Mouse (Mus musculus) liver, embryonic 16.5 days (tissue): ENCODE data around the gene Sele. TPM values are rescaled to one million over a fixed set of nuclear protein-coding genes. Genes with fewer than 3 reads are reported as not detected.
A peak's percentile ranks its signal among the peaks of the same experiment; 100 is the strongest.

Experiments
- ATAC-seq: fragments of 200-750 bp; cut with Nextera tagmentation; 2 replicates; pipeline ENCODE4 v1.8.0; 2017; ENCODE audit warnings: low read depth, mild to moderate bottlenecking, moderate number of reproducible peaks, moderate library complexity
- H3K27ac ChIP-seq: fragments of 300-500 bp; sonication (generic); 2 replicates; pipeline ENCODE4 v1.5.1; 2014; ENCODE audit warnings: mild to moderate bottlenecking, low read length
- H3K27me3 ChIP-seq: fragments of 300-500 bp; sonication (generic); 2 replicates; pipeline ENCODE4 v1.6.1; 2014; ENCODE audit warnings: low read depth, low read length, mixed read lengths; ENCODE audit not compliant: control insufficient read depth, insufficient read depth
- H3K36me3 ChIP-seq: fragments of 300-500 bp; sonication (generic); 2 replicates; pipeline ENCODE4 v1.6.1; 2014; ENCODE audit warnings: mild to moderate bottlenecking; ENCODE audit not compliant: control insufficient read depth, insufficient read depth
- H3K4me1 ChIP-seq: fragments of 300-500 bp; sonication (generic); 2 replicates; pipeline ENCODE4 v1.6.1; 2014; ENCODE audit warnings: low read depth, low read length, mixed read lengths; ENCODE audit not compliant: control insufficient read depth
- H3K4me2 ChIP-seq: fragments of 300-500 bp; sonication (generic); 2 replicates; pipeline ENCODE4 v1.6.1; 2014; ENCODE audit warnings: low read depth, low read length, mixed read lengths
- H3K4me3 ChIP-seq: fragments of 300-500 bp; sonication (generic); 2 replicates; pipeline ENCODE4 v1.5.1; 2014; ENCODE audit warnings: low read depth, mild to moderate bottlenecking, low read length
- H3K9ac ChIP-seq: fragments of 300-500 bp; sonication (generic); 2 replicates; pipeline ENCODE4 v1.6.1; 2014; ENCODE audit warnings: low read depth, low read length
- H3K9me3 ChIP-seq: fragments of 300-500 bp; sonication (generic); replicated peaks from 2 replicates; pipeline ENCODE4 v1.6.1; 2016; ENCODE audit warnings: low read length; ENCODE audit not compliant: control insufficient read depth
- WGBS: fragments of 180-500 bp; shearing (Covaris S2); extraction: QIAGEN DNeasy Blood & Tissue Kit; methylation state at CpG from one replicate; pipeline ENCODE4 v1.1.7; 2014; ENCODE audit not compliant: insufficient replicate concordance; 5-methylcytosine and 5-hydroxymethylcytosine counted together
- polyA plus RNA-seq: library from polyadenylated mRNA; unstranded; fragments of >200 nt; fragmentation: Nextera tagmentation; extraction: Ambion mirVana; gene quantifications from 2 replicates; pipeline ENCODE4 v1.2.1, GENCODE M21; 2015

The Sele gene
- polyA plus RNA-seq, 1 experiment from 2014 or later = 0.06 TPM

GRCm38 (mm10) chr1:164062856-164063255 is 14.8 kb downstream of the Sele start:
- no peak overlapping the region for H3K9ac ChIP-seq
- no peak for ATAC-seq
- no peaks in the 10 kb centered on the region for H3K9me3 ChIP-seq
- 28% methylated on average over 2 of the region's 2 CpGs for WGBS
- H3K36me3 ChIP-seq = no peaks in the 10 kb centered on the region
- no peak overlapping the region; the same call in 1 of the 2 replicates for H3K27ac ChIP-seq
- H3K4me1 ChIP-seq = no peaks in the 10 kb centered on the region
- H3K4me3 ChIP-seq = no peak overlapping the region
- no peaks in the 10 kb centered on the region for H3K27me3 ChIP-seq
- H3K4me2 ChIP-seq = no peak overlapping the region

GRCm38 (mm10) chr1:164063745-164064144 is 15.7 kb downstream of the Sele start:
- Histone ChIP-seq H3K27ac (no peak overlapping the region), H3K27me3 (no peaks in the 10 kb centered on the region), H3K36me3 (no peaks in the 10 kb centered on the region), H3K9me3 (no peaks in the 10 kb centered on the region), H3K4me3 (no peak overlapping the region), H3K4me2 (no peak overlapping the region), H3K9ac (no peak overlapping the region), H3K4me1 (no peaks in the 10 kb centered on the region)
- WGBS = 21% methylated on average over 3 of the region's 3 CpGs
- no peak for ATAC-seq

- no peaks in the 10 kb centered on the region; the same call in 1 of the 2 replicates for H3K4me1 ChIP-seq
- ATAC-seq = no peak
- no peak overlapping the region for H3K9ac ChIP-seq
- H3K36me3 ChIP-seq = no peaks in the 10 kb centered on the region
- no peaks in the 10 kb centered on the region for H3K9me3 ChIP-seq
- H3K4me3 ChIP-seq = no peak overlapping the region
- H3K4me2 ChIP-seq = no peak overlapping the region
- no peak overlapping the region for H3K27ac ChIP-seq
- no peaks in the 10 kb centered on the region for H3K27me3 ChIP-seq
Observed at GRCm38 (mm10) chr1:164069261-164069660, 21.2 kb downstream of the Sele start.

GRCm38 (mm10) chr1:164070461-164070860 is 22.4 kb downstream of the Sele start:
- Histone ChIP-seq H3K27ac (no peak overlapping the region), H3K4me2 (no peak overlapping the region), H3K4me3 (no peak overlapping the region), H3K36me3 (no peaks in the 10 kb centered on the region), H3K27me3 (no peaks in the 10 kb centered on the region), H3K9ac (no peak overlapping the region), H3K4me1 (no peaks in the 10 kb centered on the region; the same call in 1 of the 2 replicates), H3K9me3 (no peaks in the 10 kb centered on the region)
- 62% methylated on average over 4 of the region's 4 CpGs for WGBS
- no peak for ATAC-seq

GRCm38 (mm10) chr1:164071111-164071510 is 23.1 kb downstream of the Sele start:
- Histone ChIP-seq H3K4me1 (no peaks in the 10 kb centered on the region; the same call in 1 of the 2 replicates), H3K4me2 (no peak overlapping the region), H3K9me3 (no peaks in the 10 kb centered on the region), H3K9ac (no peak overlapping the region), H3K4me3 (no peak overlapping the region), H3K27ac (no peak overlapping the region), H3K36me3 (no peaks in the 10 kb centered on the region), H3K27me3 (no peaks in the 10 kb centered on the region)
- ATAC-seq = no peak
- 32% methylated on average over 7 of the region's 7 CpGs for WGBS

GRCm38 (mm10) chr1:164072001-164072400 is 24.0 kb downstream of the Sele start:
- ATAC-seq = no peak
- Histone ChIP-seq H3K27ac (no peak overlapping the region), H3K4me1 (no peaks in the 10 kb centered on the region; the same call in 1 of the 2 replicates), H3K36me3 (no peaks in the 10 kb centered on the region), H3K9me3 (no peaks in the 10 kb centered on the region), H3K4me2 (no peak overlapping the region), H3K4me3 (no peak overlapping the region), H3K9ac (no peak overlapping the region), H3K27me3 (no peaks in the 10 kb centered on the region)
- 75% methylated on average over 4 of the region's 4 CpGs for WGBS

GRCm38 (mm10) chr1:164073091-164073490 is 25.1 kb downstream of the Sele start:
- H3K9me3 ChIP-seq = no peaks in the 10 kb centered on the region
- ATAC-seq = no peak
- no peaks in the 10 kb centered on the region; the same call in 1 of the 2 replicates for H3K4me1 ChIP-seq
- H3K27me3 ChIP-seq = no peaks in the 10 kb centered on the region
- H3K27ac ChIP-seq = no peak overlapping the region; the same call in 1 of the 2 replicates
- H3K9ac ChIP-seq = no peak overlapping the region
- no peak overlapping the region for H3K4me2 ChIP-seq
- no peak overlapping the region for H3K4me3 ChIP-seq
- 50% methylated on average over 9 of the region's 9 CpGs for WGBS
- no peaks in the 10 kb centered on the region for H3K36me3 ChIP-seq

GRCm38 (mm10) chr1:164073803-164074202 is 25.8 kb downstream of the Sele start:
- no peaks in the 10 kb centered on the region for H3K27me3 ChIP-seq
- H3K4me1 ChIP-seq = no peaks in the 10 kb centered on the region; the same call in 1 of the 2 replicates
- no peaks in the 10 kb centered on the region for H3K36me3 ChIP-seq
- H3K4me3 ChIP-seq = no peak overlapping the region
- peak overlapping the region; percentile 14; the same call in 1 of the 2 replicates for H3K27ac ChIP-seq
- no peak overlapping the region for H3K9ac ChIP-seq
- 16% methylated on average over 7 of the region's 7 CpGs for WGBS
- no peak overlapping the region for H3K4me2 ChIP-seq
- no peak for ATAC-seq
- no peaks in the 10 kb centered on the region for H3K9me3 ChIP-seq

- Histone ChIP-seq H3K27ac (no peak overlapping the region), H3K27me3 (no peaks in the 10 kb centered on the region), H3K9me3 (no peaks in the 10 kb centered on the region), H3K4me3 (no peak overlapping the region), H3K9ac (no peak overlapping the region), H3K36me3 (no peaks in the 10 kb centered on the region), H3K4me1 (no peaks in the 10 kb centered on the region; the same call in 1 of the 2 replicates), H3K4me2 (no peak overlapping the region)
- WGBS = 57% methylated on average over 2 of the region's 2 CpGs
- ATAC-seq = no peak
Observed at GRCm38 (mm10) chr1:164074606-164075140, 26.6 kb downstream of the Sele start.
